Mouse (Mus musculus): Measurements from ENCODE around the gene Nfkbib. TPM values are rescaled to one million over a fixed set of nuclear protein-coding genes. Genes with fewer than 3 reads are reported as not detected.

The Nfkbib gene
- total RNA-seq, 2 experiments from 2014 or later = 21.2 to 21.3 TPM

DNA sequence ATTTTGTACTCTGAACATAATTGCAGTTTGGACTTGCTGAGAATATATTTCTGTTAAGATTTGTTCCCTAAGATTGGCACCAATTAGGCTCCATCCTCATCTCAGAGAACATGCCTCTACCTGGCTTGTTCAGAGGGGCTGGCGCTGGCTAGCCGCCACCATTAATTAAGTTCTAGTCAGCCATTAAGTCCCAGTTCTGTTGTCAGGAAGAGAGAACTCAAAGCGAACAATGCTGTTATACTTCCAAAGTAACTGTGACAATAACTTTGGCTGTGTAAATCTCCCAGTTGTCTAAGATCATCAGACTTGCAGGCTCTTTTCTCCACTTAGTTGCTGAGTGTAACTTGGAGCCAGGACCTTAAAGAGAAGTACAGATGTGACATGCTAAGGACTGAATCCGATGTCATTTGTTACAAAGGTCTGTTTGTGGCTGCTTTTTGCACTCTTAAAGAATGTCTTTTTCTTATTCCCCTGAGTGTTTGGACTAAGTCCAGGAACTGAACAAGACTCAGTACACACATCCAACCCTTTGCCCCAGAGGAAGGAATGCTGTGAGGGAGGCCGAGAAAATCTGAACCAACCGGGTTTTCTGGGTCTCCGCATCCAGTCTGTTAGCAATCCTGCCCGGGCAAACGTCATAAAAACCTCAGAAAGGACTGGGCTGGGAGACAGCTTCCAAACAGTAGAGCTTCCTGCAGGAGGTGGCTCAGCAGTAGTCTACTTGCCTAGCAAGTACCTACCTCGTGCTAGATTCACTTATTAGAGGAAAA lies 34.8 kb upstream of the Nfkbib start:
- intact Hi-C loops (cut with DNase I; ENCODE audit: low total_unique reads) = no loop called here

GRCm38 (mm10) chr7:28801451-28801850 lies 34.1 kb upstream of the Nfkbib start:
- intact Hi-C loops (cut with DNase I; ENCODE audit: low total_unique reads) = no loop called here
- no peak for DNase-seq

More for the DNA sequence above, 34.8 kb upstream of the Nfkbib start:
- DNase-seq = no peak

- intact Hi-C loops (cut with DNase I; ENCODE audit: low total_unique reads) = loop anchor here (5.0 to 10.0 kb wide), 2 partner anchors 67 to 95 kb away; no protein-coding TSS in a partner anchor
- DNase-seq = no peak
Observed at GRCm38 (mm10) chr7:28799994-28800393, 32.7 kb upstream of the Nfkbib start.

GRCm38 (mm10) chr7:28796562-28796975 lies 29.3 kb upstream of the Nfkbib start:
- peak; percentile 86 for DNase-seq
- intact Hi-C loops (cut with DNase I; ENCODE audit: low total_unique reads) = loop anchor here (5.0 to 10.0 kb wide), 2 partner anchors 71 to 98 kb away; no protein-coding TSS in a partner anchor

- DNase-seq = no peak
- intact Hi-C loops (cut with DNase I; ENCODE audit: low total_unique reads) = loop anchor here (5.0 to 10.0 kb wide), 2 partner anchors 71 to 99 kb away; no protein-coding TSS in a partner anchor
Observed at GRCm38 (mm10) chr7:28795832-28796231, 28.5 kb upstream of the Nfkbib start.

DNA sequence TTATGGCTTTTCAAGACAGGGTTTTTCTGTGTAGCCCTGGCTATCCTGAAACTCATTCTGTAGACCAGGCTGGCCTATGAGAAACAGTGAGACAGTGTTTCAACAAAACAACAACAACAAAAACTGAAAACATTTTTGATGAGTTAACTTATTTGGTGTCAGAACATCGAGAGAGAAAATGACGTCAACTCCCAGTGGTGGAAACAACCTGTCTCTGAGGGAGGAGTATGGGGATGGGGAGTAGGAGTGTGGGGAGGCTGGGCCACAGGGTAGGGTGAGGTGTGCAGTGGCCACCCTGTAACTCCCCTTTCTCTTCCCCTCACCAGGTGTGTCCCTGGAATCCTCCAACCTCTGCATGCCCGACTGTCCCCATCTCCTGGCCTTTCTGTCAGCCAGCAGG lies 27.2 kb upstream of the Nfkbib start:
- no peak for DNase-seq
- intact Hi-C loops (cut with DNase I; ENCODE audit: low total_unique reads) = loop anchor here (10.0 kb wide), 1 partner anchor 100 kb away; no protein-coding TSS in a partner anchor

- DNase-seq = no peak
- intact Hi-C loops (cut with DNase I; ENCODE audit: low total_unique reads) = loop anchor here (10.0 kb wide), 1 partner anchor 101 kb away; no protein-coding TSS in a partner anchor
Observed at GRCm38 (mm10) chr7:28793834-28794233, 26.5 kb upstream of the Nfkbib start.

DNA sequence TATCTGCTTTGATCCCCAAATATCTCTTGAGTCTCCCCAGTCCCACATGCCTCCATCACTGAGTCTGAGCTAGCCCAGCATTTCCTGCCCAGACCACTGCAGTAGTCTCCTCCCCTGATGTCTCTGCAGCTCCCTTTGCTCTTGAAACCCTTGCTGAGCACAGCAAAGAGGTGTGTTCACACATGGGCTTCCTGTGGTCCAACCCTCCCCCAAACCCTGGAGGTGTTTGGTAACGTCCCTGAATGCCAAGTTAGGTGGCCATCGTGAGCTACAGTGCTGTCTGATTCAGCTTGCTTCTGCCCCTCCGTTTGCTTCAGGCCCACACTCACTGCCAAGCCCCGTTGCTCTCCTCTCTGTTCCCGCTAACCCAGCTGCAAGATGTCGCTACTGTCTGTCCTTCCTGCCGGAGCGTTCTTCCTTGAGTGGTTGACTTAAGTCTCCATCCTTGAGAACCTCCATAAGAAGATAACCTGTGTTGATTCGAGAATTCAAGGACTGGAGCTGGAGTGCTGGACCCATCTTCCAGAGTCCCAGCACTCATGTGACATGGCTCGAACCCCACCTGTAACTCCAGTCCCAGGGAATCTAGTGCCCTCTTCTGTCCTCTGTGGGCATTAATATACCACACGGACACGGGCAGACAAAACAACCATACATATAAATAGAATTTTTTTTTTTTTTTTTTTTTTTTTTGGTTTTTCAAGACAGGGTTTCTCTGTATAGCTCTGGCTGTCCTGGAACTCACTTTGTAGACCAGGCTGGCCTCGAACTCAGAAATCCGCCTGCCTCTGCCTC lies 25.3 kb upstream of the Nfkbib start:
- no peak for DNase-seq
- intact Hi-C loops (cut with DNase I; ENCODE audit: low total_unique reads) = loop anchor here (10.0 kb wide), 1 partner anchor 102 kb away; no protein-coding TSS in a partner anchor

DNA sequence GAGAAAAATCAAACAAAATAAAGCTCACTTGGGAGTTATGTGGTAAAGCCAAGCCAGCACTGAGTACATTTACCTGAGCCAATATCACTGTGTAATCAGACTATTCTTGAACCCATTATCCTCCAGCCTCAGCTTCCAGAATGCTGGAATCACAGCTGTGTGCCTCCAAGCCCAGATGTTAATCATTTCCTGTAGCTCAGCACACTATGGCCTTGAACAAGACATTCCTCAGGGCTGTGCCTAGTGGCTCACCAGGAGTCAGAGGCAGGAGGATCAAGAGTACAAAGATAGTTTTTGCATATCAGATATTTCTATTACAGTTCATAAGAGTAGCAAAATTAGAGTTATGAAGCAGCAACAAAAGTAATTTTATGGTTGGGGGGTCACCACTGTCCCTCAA lies 24.4 kb upstream of the Nfkbib start:
- intact Hi-C loops (cut with DNase I; ENCODE audit: low total_unique reads) = loop anchor here (10.0 kb wide), 1 partner anchor 103 kb away; no protein-coding TSS in a partner anchor
- DNase-seq = no peak

GRCm38 (mm10) chr7:28790066-28790806 lies 22.9 kb upstream of the Nfkbib start:
- intact Hi-C loops (cut with DNase I; ENCODE audit: low total_unique reads) = loop anchor here (10.0 kb wide), 1 partner anchor 105 kb away; no protein-coding TSS in a partner anchor
- no peak for DNase-seq

- intact Hi-C loops (cut with DNase I; ENCODE audit: low total_unique reads) = loop anchor here (5.0 kb wide), 1 partner anchor 68 kb away; no protein-coding TSS in a partner anchor
- no peak for DNase-seq
Observed at GRCm38 (mm10) chr7:28789235-28789634, 21.9 kb upstream of the Nfkbib start.

DNA sequence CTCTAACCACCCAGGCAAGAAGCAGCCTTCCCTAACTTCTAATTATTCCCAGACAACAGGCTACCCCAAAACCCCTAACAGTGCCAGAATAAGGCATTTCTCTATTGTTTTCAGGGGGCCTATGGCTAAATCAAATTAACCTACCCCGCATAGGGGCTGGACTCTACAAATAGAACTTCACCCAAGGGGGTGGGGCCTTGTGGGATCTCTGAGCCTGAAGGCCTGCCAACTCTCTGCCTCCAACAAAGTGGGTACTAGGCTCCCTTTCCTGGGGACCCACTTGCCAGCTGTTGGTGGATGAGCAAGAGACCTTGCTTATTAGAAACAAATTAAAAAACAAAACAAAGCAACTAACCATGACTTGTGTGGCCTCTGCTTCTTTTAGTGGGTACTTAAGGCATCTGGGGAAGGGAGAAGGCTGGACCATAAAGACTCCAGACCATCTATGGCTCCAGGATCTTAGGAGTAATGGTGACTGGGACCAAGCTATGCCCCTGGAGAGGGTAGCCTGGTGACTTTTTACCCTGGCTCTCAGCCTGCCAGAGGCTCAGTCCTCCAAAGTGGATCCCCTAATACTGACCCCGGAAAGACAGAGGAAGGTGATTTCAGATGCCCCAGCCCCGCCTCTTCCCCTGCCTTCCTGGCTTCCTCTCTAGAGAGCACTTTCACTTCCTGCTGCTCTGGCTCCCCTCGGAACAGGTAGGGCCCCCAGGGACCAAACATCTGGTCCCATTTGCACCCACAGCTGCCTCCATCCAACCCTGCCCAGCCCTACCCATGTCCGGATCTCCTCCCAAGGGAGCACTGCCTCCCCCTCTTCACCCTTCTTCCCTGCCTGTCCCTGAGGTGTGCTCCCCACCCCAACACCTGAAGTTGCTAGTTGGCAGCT lies 21.2 kb upstream of the Nfkbib start, which contains the start of gene Rinl:
Rinl (plus strand) TSS at position 663 of the 889 bp plus-strand sequence.
- no peak for DNase-seq
- intact Hi-C loops (cut with DNase I; ENCODE audit: low total_unique reads) = loop anchor here (5.0 kb wide), 1 partner anchor 69 kb away; no protein-coding TSS in a partner anchor

- DNase-seq = no peak
- intact Hi-C loops (cut with DNase I; ENCODE audit: low total_unique reads) = loop anchor here (5.0 kb wide), 1 partner anchor 69 kb away; no protein-coding TSS in a partner anchor
Observed at GRCm38 (mm10) chr7:28787884-28788283, 20.6 kb upstream of the Nfkbib start.

DNA sequence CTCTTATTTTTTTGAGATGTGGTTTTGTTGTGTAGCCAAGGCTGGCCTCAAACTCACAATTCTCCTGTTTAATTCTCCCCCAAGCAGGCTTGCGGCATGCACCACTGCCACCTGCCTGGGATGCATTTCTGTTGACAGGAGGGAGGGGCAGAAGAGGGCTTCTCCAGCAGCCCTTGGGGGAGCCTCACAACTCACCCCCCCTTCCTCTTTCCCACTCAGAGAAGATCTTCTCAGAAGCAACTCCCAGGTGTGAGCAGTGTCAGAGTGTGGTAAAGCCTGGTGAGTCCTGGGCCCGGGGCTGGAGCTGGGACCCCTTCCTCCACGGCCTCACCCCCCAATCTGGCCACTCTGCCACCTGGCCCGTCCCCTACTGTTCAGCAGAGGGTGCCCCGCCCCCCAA lies 17.8 kb upstream of the Nfkbib start:
- no peak for DNase-seq
- intact Hi-C loops (cut with DNase I; ENCODE audit: low total_unique reads) = loop anchor here (5.0 kb wide), 1 partner anchor 72 kb away; no protein-coding TSS in a partner anchor

GRCm38 (mm10) chr7:28781261-28781663 lies 13.9 kb upstream of the Nfkbib start:
- no peak for DNase-seq
- intact Hi-C loops (cut with DNase I; ENCODE audit: low total_unique reads) = no loop called here

- intact Hi-C loops (cut with DNase I; ENCODE audit: low total_unique reads) = no loop called here
- peak; percentile 54 for DNase-seq
Observed at GRCm38 (mm10) chr7:28780857-28781256, 13.5 kb upstream of the Nfkbib start.

GRCm38 (mm10) chr7:28780067-28780658 lies 12.9 kb upstream of the Nfkbib start:
- peak; percentile 91 for DNase-seq
- intact Hi-C loops (cut with DNase I; ENCODE audit: low total_unique reads) = no loop called here

- DNase-seq = no peak
- intact Hi-C loops (cut with DNase I; ENCODE audit: low total_unique reads) = no loop called here
Observed at GRCm38 (mm10) chr7:28778825-28779224, 11.5 kb upstream of the Nfkbib start.
